Mouse (Mus musculus) cortical plate, adult 2 months (tissue): ENCODE results near the gene Mink1.

Source experiments
- CTCF ChIP-seq: fragments of 200-500 bp; IDR thresholded peaks from 2 replicates; pipeline ENCODE4 v1.5.1; 2011; ENCODE audit warnings: mild to moderate bottlenecking, control low read depth, low read length; ENCODE audit not compliant: insufficient read depth; ENCODE audit errors: extremely low read depth
- POLR2A ChIP-seq: fragments of 200-500 bp; IDR thresholded peaks from 2 replicates; pipeline ENCODE4 v1.6.1; 2011; ENCODE audit warnings: mild to moderate bottlenecking, low read length, control low read depth; ENCODE audit not compliant: insufficient read depth; ENCODE audit errors: extremely low read depth

GRCm38 (mm10) chr11:70607611-70608010 lies 44.9 kb downstream of the Mink1 start:
- no peak for TF ChIP-seq POLR2A
- TF ChIP-seq CTCF = no peak
